Mouse (Mus musculus) urinary bladder, postnatal 25 days (tissue): ENCODE data around the gene Sppl3.
A peak's percentile ranks its signal among the peaks of the same experiment; 100 is the strongest.

Source experiments
- DNase-seq: peaks from one replicate; pipeline ENCODE4 v3.0.0; 2022; ENCODE audit warnings: low spot score

Sppl3 gene

DNA sequence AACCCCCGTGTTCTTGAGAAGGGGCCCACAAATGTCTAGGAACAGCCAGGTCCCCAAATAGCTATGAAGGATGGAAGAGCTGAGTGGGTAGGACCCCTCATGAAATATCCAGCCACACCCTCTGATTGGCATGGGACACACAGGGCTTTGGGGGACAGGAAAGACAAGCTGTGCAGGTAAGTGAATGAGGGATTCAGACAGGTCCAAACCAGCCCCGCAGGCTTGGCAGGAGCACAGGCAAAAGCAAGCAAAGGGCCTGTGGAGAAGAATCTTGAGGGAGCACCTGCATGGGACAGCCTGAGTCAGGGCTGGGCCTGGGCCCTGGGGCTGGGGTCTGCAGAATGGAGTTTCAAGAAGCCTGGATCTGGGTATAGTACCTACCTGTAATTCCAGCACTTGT, 10.4 kb upstream of the Sppl3 start:
- DNase-seq, result peak; percentile 45

DNA sequence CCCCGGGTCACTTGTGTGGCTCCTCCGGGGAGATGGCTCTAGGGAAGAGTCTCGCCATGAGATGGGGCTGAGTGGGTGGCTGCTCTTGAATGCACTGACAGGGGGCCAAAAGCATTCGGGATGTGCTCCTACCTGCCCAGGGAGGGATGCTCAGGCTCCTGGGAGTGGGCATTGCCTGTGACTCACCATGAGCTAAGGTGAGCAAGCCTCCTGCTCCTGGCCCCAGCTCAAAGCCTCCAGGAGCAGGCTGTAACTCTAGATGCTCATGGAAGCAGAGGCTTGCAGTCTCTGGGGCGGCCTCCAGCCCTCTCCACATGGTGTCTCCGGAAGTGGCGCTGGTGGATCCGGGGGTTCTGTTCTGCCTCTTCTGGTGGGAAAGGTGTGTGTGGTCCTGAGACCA, 9.5 kb upstream of the Sppl3 start:
- DNase-seq, result peak; percentile 24

DNA sequence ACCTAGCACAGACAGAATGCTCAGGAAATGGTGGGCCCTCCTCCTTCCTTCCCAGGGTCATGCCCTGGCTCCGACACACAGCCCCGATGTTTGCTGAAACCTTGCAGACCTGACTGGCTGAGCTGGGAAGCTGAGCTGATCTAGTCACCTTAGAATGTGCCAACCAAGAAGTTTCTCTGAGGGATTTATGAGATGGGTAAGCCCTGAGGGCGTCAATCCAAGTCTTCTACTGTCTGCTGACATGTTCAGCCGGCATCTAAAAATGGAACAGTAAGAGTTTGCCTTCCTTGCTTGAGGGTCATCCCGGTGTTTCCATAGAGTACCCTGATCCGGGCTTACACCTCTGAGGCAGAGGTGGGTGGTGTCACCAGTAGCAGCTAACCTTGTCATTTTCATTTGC, 8.2 kb upstream of the Sppl3 start:
- no peak for DNase-seq

DNA sequence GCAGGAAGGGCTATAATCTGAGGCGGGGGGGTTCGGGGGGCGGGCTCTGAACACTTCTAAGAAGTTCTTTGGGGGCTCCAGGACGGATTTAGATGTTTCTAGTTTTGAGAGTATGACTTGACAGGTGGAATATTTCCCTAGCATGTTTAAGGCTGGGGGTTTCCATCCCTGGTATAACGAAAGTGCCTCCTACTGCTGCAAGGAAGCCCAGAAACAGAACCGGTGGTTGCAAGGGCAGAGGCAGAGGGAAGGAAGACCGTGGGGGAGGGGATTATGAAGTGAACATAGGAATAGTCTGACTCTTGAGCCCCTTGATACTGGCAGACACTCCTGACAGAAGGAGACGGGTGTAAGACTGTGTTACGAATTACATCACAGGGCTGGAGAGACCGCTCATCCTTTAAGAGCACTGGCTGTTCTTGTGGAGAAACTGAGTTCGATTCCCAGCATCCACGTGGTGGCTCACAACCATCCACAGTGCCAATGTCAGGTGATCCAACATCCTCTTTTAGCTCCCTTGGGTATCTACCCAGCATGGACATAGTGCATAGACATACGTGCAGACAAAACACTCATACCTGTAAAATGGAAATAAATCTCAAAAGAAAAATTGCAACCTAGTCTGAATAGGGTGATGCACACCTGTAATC, 7.6 kb upstream of the Sppl3 start:
- no peak for DNase-seq

DNA sequence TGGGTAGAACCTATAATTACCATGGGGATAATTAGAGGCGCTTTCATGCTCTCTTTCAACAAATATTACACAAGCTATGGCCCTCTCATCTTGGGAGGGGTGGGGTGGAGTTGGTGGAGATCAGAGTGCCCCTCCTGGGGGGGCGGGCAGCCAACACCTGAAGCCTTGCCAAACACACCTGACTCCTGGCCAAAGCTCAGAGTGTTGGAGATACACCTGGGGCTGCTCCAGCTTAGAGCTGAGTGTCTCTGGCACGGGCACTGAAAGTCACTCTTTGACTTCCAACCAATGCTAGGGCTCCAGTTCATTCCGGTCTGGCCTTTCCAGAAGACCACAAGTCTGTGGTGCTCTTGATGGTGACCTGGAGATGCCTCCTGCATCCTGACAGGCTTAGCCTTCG, 3.2 kb upstream of the Sppl3 start:
- no peak for DNase-seq

DNA sequence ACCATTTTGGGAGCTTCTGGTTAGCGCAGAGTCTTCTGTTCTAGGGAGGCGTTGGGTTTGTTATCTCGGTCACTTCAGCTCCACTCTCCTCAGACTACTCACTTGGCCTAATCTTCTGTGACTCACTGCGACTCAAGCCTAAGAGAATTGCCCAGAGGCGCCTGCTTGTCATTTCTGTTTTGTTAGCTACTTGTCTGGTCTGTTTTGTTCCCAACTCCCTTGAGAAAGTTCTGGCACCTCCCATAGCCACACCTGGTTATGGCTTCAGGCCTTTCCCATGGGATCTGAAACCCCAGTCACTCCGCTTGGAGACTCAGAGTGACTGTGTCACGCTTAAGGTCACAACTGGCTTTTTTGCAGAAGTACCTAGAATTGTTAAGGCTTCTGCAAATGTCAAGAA, 2.6 kb upstream of the Sppl3 start:
- no peak for DNase-seq

DNA sequence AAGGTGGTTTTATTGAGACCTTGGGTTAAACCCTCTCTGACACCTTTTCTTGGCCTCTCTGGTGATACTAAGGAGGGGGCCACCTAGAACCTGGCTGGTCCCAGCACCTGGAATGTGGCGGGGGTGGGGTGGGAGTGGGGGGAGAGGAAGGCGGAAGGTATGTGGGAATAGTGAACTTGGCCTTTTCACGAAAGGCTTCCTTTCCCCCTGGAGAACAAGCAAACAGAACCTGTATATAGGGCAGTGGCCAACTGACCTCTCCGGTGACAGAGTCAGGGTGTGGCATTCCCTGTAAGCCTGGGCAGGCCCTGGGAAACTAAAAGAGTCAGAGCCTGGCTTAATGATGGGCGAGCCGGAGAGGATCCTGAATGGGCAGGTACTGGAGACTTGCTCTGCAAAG, 1.8 kb upstream of the Sppl3 start:
- DNase-seq, result no peak

DNA sequence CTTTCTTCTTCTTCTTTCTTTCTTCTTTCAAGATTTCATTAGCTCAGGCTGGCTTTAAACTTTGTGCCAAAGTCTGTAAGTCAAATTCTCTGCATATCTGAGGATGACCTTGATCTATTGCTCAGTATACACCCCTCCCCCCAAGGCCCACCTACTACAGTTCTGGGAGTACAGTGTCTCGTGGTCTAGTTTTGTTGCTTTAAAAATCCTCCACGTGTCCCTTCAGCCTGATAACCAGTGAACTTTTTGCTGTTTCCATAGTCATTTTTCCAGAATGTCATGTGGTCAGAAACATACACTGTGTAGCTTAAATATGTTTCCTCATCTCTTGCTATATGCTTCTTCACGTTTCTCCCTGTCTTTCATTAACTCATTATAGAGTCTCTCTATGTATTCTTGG, 976 bp upstream of the Sppl3 start:
- DNase-seq, result no peak

DNA sequence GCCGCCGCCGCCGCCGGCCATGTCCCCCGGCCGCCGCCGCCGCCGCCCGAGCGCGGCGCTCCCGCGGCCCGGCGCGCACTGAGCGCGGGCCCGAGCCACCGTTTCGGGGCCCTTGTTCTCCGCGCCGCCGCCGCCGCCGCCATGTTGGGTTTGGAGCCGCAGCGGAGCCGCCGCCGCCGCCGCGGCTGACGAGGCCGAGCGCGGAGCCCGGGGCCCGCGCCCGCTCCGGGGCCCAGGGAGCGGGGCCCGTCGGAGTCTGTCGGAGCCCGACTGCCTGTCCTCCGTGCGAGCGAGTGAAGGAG, 231 bp downstream of the Sppl3 start:
- DNase-seq, result no peak

DNA sequence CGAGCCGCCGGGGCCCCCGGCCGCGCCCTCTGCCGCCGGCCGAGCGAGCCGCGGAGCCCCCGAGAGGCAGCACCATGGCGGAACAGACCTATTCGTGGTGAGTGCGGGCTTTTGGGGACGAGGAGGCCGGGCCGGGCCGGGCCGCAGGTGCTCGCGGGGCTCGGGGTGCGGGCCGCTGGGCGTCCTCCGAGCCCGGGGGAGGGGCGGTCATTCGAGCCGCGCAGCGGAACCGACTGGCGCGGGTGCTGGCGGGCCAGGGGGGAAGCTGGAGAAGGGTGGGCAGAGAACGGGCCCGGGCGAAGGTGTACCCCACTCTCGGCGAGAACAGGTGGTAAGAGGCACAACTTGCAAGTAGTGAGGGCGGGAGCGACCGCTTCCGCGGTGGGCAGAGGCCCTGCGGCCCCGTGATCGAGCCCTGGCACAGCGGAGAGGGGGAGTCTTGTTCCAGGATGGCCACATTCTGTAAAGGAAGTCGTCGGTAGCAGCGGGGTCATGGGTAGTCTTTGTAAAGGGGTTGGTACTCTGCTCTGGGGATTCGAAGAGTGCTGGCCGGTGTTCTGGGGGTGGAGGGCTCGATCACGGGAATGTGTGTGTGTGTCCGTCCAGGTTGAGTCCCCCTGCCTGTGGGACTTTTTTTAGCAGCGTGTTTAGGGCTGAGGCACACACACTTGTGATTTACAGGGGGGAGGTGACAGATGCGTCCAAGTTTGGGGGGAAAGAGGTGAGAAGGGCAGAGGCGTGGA, 753 bp downstream of the Sppl3 start:
- DNase-seq, result peak; percentile 51

DNA sequence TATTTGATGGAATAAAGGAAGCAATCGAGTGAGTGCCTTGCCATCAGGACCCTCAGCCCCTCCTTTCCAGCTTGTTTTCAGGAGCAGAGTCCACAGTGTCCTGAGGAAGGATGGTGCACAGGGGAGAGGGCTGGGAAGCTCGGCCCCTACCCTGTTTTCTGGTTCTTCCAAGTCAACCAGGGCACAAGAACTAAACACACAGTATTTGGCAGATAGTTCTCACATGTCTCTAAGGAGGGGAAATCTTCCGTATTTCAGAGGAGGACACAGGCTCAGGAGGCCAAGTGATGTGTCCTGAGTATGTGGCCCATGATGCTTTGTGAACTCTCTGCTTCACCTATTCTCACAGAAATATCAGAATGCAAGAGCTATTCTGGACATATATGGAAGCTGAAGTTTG, 2.5 kb downstream of the Sppl3 start:
- DNase-seq, result no peak

DNA sequence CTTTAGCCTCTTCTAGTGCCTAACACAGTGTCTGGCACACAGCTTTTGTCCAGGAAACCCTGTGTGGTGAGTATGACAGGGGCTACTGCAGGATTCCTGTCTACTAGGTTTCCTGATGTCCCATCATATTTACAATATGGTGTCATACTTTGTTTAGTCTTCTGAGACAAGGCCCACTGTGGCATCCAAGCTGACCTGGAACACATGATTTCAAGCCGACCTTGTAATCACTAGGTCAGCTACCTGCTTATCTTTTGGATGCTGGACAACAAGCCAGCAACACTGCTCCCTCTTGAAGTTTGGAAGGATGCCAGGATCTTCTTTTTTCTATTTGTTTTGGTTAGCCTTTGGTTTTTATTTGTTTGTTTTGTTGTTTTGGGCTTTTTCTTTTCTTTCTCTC, 3.6 kb downstream of the Sppl3 start:
- no peak for DNase-seq

DNA sequence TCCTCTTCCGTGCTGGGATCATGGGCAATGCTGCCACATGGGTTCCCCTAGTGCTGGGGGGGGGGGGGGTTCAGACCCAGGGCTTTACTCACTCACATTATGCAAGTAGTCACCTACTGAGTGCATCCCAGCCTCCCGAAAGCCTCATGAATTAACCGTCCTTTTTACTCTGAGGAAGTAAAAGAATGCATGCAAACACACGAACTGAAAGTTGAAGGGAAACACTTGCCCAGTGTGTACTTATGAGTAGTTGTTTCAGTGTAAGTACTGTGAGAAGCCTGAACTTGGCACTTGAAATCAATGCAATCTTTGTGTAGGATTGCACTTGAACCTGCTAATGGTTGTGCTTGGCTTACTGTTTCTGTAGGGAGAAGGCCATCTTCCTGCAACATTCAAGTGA, 4.2 kb downstream of the Sppl3 start:
- no peak for DNase-seq

DNA sequence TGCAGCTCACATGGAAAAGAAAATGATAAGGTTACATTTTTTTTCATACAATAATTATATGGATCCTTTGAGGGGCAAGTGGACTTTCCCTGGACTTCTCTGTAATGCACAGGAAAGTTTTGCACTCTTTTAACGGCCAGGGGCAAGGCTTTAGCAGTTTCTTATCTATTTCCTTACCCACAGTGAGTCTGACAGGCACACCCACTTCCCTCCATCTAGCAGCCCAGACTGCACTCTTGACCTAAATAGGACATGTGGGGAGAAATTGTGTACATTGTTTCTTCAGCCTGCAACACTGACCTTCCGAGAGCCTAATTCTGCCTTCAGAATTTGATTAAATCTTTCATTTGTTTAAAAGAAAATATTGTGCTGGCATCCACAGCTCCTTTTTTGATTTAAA, 7.3 kb downstream of the Sppl3 start:
- DNase-seq, result no peak

DNA sequence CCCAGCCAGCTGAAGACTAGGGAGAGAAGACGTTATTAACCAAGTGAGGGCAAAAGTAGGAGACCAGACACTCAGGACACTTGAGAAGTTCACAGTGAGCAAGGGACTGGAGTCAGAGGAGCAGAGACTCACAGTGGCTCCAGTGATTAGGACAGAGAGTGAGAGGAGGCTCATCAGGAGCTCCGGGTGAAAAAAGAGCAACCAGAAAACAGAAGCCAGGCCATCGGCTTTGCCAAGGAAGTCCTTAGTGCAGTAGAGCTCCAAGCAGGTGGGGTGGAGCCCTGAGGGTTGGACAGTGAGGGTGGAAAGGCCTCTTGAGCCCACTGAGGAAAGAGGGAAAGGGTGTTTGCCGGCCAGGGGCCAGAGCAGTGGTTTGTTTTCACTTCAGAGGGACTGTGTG, 7.9 kb downstream of the Sppl3 start:
- DNase-seq, result no peak

DNA sequence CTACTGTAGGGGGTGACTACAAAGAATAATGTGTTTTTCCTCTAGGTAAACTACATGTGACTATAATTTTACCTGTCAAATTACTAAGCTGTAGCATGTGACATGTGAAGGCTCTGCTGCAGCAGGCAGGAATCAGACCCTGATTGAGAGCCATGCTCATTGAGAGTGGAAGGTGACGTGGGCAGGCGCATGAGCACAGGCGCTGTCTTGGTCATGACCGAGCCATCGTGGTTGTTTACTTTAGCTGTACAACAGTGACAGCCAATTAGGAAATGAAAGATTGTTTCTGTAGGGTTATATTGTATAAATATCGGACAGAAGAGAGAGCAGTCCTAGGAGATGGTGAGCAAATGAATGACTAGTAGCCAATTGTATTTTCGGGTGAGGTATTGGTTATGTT, 11.1 kb downstream of the Sppl3 start:
- no peak for DNase-seq

DNA sequence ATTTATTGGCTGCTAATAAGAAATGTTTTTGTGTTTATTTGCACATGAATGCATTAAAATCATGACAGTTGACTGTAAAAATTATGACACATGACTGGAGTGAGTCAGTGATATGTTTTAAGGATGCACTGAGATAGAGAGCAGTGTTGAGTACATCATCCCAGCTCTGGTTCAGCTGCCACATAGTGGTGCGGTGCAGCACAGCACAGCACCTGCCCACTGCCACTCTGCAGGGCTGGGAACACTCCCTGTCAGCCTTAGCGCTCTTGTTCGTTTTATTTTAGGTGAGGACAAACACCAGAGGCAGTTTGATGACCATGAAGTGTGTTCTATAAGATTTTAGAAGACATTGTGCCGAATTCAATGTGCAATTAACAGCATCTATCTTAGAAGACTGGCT, 15.2 kb downstream of the Sppl3 start:
- no peak for DNase-seq

DNA sequence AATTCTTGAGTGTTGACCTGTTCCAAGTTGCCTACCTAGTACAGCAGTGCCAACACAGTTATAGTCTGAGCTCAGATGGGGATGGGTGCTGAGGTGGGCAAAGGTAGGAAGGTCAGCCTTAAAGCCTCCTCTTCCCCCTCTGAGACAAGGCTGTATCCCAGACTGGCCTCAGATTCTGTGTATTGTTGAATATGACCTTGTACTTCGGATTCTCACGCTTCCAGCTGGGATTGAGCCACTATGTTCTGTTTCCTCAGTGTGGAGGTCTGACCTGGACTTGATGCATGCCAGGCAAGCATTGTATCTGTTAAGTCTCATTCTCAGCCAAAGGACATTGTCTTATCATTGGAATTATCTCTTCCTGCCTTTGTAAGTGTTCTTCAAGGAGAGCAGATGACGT, 16.2 kb downstream of the Sppl3 start:
- DNase-seq, result no peak

DNA sequence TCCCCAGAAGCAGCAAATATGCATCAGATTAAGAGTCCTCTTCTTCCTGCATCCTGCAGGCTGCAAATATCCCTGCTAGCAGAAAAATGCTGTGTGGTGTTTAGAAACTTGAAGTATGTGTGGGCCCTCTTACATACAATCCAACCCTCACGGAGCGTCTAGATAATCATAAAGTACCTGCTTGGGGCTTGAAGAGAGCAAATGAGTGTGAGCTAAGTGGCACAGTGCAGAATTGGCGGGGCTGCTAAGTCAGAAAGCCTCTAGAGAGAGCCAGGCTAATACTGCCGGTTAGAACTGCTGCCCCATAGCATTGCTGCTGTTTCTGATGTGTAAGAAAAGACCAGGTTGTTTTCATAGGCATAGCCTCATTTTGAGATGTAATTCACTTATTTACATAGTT, 18.0 kb downstream of the Sppl3 start:
- no peak for DNase-seq

DNA sequence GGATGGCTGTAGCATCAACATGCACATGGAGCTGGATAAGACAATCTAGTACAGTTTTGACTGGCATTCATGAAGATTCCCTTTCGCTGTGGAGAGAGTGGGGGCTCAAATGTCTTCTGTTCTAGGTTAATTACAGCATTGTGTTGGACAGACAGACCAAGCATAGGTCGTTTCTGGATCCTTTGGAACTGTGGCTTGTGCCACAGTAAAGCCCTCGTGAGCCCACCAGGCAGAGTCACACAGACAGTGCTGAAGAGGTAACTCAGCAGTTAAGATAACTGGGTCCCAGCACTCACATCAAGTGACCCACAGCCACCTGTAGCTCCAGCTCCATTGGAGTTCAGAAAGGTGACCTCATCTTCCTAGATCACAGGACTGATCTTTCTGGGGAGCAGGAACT, 18.6 kb downstream of the Sppl3 start:
- no peak for DNase-seq

DNA sequence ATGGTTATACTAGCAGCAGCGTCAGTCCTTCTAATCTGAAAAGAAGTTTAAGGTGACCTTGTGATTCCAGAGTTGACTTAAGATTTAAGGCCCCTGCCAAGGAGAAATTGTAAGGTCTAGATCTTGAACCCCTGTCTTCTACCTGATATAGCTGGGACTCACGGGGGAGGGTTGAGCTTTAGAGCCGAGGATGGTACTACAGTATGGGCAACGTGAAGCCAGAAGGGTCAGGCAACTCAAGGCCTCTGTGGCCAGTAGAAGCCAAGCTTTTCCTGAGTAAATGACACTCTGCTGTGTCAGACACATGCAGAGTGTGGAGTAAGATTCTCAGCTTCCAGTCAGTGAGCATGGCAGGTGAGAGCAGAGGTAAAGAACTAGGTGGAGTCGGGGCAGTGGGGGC, 20.6 kb downstream of the Sppl3 start:
- no peak for DNase-seq

DNA sequence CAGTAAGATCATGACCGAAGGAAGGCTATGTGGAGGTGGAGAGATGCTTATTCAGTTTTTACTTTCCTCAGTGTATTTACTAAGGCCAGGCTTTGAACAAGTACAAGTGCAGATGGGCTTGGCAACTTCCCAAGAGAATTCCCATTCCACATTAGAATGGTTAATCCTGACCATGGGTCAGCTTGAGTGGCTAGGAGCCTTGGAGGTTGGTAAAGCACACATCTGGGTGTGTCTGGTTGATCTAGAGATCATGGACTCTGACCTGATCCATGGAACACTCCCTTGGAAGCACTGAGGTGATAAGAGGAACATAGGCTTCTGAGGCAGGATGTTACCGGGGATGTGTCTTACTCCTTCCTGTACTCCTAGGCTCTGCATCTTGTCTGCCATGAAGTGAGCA, 21.7 kb downstream of the Sppl3 start:
- DNase-seq, result no peak

DNA sequence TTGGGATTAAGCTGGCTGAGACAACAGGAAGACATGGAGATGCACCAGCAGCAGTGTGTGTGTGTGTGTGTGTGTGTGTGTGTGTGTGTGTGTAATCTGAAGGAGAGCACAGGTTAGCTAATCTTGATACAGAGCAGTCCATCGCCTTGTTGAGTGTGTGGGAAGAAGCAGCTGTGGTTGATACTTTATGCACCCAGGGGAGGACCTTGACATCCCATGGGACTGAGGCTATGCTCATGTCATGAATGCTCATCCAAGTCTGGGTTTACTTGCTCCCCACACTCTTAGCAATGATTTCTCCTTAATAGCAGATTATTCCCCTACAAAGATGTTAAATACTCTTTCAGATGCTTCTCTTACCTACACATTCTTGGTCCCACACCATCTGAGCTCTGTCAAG, 24.3 kb downstream of the Sppl3 start:
- DNase-seq, result no peak

DNA sequence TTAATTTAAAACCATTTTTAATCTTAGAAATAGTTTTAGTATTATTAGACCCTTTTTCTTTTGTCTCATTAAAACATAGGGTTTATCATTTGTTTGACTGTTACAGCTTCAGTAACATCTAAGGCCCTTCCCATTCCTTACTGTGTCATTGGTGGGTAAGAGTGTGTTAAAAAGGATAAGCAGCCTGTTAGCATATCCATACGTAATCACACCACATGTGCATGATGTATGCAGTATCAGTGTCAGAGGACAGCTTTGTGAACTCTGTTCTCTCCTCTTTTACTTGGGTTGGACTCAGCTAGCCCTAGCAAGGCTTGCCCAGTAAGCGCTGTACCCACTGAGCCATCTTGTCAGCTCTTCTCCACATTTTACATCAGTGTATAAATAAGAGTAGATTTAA, 26.2 kb downstream of the Sppl3 start:
- DNase-seq, result no peak

DNA sequence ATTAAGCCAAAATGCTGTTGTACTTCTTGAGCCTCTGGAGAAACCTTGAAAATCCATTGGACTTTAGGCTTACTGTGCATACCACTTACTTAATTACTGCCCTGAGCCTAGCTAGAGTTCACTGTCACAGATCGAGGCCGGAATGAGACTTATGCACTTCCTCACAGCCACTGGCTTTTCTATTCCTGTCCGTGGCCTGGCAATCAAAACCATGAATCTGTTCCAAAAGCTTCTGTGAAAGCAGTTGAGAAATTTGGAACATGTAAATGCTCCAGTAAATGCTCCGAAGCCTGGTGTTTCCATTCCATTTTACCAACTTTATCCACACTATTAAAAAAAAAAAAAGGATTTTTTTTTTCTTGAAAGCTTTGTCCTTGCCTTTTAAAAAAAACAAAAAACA, 29.8 kb downstream of the Sppl3 start:
- DNase-seq, result no peak
